Mouse (Mus musculus) lung, adult 2 months (tissue): Measurements from ENCODE around the gene Tmprss9.

Experiments used
- CTCF ChIP-seq: fragments of 200-500 bp; IDR thresholded peaks from 2 replicates; pipeline ENCODE4 v1.5.1; 2011; ENCODE audit warnings: mild to moderate bottlenecking, low read length, control low read depth; ENCODE audit not compliant: insufficient read depth
- POLR2A ChIP-seq: fragments of 200-500 bp; IDR thresholded peaks from 2 replicates; pipeline ENCODE4 v1.6.1; 2011; ENCODE audit warnings: low read depth, mild to moderate bottlenecking, control low read depth, low read length, borderline replicate concordance; ENCODE audit errors: extremely low read depth

GRCm38 (mm10) chr10:80829359-80830278 lies 42.0 kb upstream of the Tmprss9 start:
- no peak for TF ChIP-seq POLR2A
- no peak for TF ChIP-seq CTCF
